Mouse (Mus musculus): ENCODE measurements at regions not wholly inside any gene's neighbourhood (a gene's known extent, or its start where the extent isn't known, plus 50 kb on each side); places are given as distances from the start of the nearest gene placed in this dataset.
A peak's percentile ranks its signal among the peaks of the same experiment; 100 is the strongest.

- H3K27me3 ChIP-seq, result no peaks in the 10 kb centered on the region
- H3K4me2 ChIP-seq (replicated peaks), result no peak overlapping the region
- WGBS, result 46% methylated on average over 7 of the region's 7 CpGs
- H3K27ac ChIP-seq (replicated peaks), result no peak overlapping the region
- no peak for ATAC-seq (ENCODE audit: insufficient number of reproducible peaks, low FRiP score, low TSS enrichment, low read depth)
- H3K36me3 ChIP-seq, result no peaks in the 10 kb centered on the region
- H3K4me1 ChIP-seq, result 0 out of 2 replicates have a peak, but pooled peaks cover 6% of the 10 kb centered on the region
- no peak overlapping the region for H3K4me3 ChIP-seq (replicated peaks)
- no peaks in the 10 kb centered on the region for H3K9me3 ChIP-seq (replicated peaks)
- H3K9ac ChIP-seq, result no peak overlapping the region
Measured at GRCm38 (mm10) chr3:129386522-129386921, 54.0 kb upstream of the Enpep start.

GRCm38 (mm10) chr3:129390506-129390905 lies 58.0 kb upstream of the Enpep start:
- no peaks in the 10 kb centered on the region for H3K36me3 ChIP-seq
- 96% methylated on average over 11 of the region's 11 CpGs for WGBS

DNA sequence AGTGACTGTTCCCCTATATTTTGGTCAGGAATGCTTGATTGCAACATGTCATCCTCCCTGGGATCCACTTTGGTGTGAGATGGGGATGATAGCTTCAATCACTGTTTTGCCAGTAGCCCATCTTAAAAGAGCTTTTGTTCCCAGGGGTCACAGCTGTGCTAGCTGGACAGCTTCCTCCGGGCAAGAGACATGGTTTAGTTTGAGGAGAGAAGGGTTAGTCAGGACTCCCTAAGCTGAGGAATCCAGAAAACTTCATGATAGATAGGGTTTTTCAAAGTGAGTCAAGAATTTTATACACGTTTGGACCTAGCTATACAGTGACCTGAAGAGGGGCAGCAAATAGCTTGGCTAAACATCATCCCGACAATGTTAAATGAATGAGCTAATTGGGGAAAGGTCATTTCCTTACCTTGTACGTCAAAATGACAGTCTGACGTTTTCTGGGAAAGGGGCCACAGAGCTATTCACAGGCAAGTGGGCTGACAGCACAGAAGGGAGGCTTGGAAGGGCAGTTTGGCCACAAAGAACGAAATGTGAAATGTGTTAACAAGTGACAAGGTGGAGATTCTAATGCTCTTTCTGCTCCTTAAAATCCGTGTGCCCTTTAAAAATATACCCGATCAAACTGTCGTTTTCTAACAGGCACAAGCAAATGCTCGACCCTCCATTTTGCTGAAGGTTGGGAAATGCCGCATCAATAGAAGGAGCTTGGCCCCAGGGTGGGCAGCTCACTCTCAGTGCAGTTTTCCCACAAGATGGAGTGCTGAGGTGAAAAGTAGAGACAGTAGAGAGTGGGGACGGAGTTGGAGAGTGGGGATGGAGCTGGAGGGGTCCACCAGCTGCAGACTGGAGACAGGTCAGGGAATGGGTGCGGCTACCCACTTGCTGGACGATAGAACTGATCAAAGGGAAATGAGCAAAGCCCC lies 59.6 kb upstream of the Enpep start:
- H3K4me3 ChIP-seq (replicated peaks), result no peak overlapping the region
- no peaks in the 10 kb centered on the region for H3K27me3 ChIP-seq
- H3K36me3 ChIP-seq, result no peaks in the 10 kb centered on the region
- 59% methylated on average over 14 of the region's 14 CpGs for WGBS
- H3K4me1 ChIP-seq, result 0 out of 2 replicates have a peak, but pooled peaks cover 6% of the 10 kb centered on the region
- ATAC-seq (ENCODE audit: insufficient number of reproducible peaks, low FRiP score, low TSS enrichment, low read depth), result no peak
- H3K27ac ChIP-seq (replicated peaks), result no peak overlapping the region
- no peaks in the 10 kb centered on the region for H3K9me3 ChIP-seq (replicated peaks)
- H3K9ac ChIP-seq, result no peak overlapping the region
- H3K4me2 ChIP-seq (replicated peaks), result no peak overlapping the region

More at GRCm38 (mm10) chr3:129390506-129390905, 58.0 kb upstream of the Enpep start:
- no peaks in the 10 kb centered on the region for H3K9me3 ChIP-seq (replicated peaks)
- H3K4me3 ChIP-seq (replicated peaks), result no peak overlapping the region
- H3K4me1 ChIP-seq, result 0 out of 2 replicates have a peak, but pooled peaks cover 6% of the 10 kb centered on the region
- no peak overlapping the region for H3K9ac ChIP-seq
- H3K27ac ChIP-seq (replicated peaks), result no peak overlapping the region
- no peak for ATAC-seq (ENCODE audit: insufficient number of reproducible peaks, low FRiP score, low TSS enrichment, low read depth)
- H3K27me3 ChIP-seq, result no peaks in the 10 kb centered on the region
- no peak overlapping the region for H3K4me2 ChIP-seq (replicated peaks)

DNA sequence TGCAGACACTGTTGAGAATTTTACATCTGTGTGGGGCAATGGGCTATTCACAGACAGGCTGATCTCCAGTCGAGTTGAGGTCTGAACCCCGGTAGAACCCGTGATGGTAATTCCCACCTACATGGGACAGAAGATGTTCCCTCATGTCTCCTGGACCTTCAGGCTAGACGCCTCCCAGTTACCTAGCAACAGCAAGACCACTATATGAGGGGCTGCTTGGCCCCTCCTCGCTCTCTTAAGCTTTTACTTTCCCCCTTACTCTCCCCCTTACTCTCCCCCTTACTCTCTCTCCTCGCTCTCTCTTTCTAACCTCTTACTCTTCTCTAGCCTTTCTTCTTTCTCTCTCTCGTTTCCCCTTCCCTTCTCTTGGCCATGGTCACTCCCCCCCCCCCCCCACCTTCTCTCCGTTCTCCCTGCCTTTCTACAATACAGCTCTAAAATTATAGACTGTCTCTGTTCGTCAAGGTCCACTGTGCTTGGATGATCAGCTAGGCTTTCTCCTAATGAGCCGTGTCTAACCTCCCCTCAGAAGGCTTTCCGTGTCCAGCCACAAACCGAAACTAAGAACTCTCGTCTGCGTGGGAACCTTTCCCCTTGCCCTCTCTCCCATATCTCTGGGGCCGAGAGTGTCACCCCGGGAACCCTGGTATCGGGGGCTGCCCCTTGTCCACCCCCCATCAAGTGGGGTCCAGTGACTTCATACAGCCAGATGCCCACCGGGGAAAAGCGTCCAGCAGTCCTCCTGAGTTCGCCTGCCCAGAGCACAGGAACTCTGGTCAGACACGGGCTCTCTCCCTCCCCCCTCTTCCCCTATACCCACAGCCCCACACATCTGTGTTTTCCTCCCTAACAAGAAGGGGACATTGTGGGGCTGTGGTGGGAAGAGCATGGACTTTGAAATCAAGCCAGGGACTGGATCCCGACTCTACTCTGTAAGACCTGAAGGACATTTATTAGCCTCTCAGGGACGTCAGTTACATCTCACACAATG lies 60.6 kb upstream of the Enpep start:
- ATAC-seq (ENCODE audit: insufficient number of reproducible peaks, low FRiP score, low TSS enrichment, low read depth), result no peak

DNA sequence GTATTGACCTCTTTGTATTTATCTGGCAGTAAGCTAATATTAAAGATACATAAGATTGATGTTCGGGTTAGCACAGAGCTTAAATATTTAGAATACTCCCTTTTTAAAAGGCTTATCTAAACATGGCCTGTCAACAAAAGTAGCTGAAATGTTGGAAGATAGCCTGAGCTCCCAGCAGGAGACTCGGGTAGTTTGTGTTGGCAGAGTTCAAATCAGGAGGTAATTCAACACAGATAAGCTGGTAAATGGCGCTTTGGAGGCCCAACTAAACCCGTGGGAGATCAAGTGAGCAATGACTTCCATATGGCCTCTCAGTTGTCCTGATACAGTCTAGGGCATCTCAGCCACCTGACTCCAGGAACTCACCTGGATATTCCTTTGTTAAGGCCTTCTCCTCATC lies 65.0 kb upstream of the Enpep start:
- WGBS, result 42% methylated on average over 4 of the region's 4 CpGs
- H3K4me1 ChIP-seq, result no peaks in the 10 kb centered on the region
- H3K27me3 ChIP-seq, result no peaks in the 10 kb centered on the region
- H3K9ac ChIP-seq, result no peak overlapping the region
- H3K9me3 ChIP-seq (replicated peaks), result no peaks in the 10 kb centered on the region
- H3K4me3 ChIP-seq (replicated peaks), result no peak overlapping the region
- no peaks in the 10 kb centered on the region for H3K36me3 ChIP-seq
- H3K4me2 ChIP-seq (replicated peaks), result no peak overlapping the region
- H3K27ac ChIP-seq (replicated peaks), result no peak overlapping the region
- no peak for ATAC-seq (ENCODE audit: insufficient number of reproducible peaks, low FRiP score, low TSS enrichment, low read depth)

More for the DNA sequence above, 60.6 kb upstream of the Enpep start:
- Histone ChIP-seq H3K4me1 (0 out of 2 replicates have a peak, but pooled peaks cover 6% of the 10 kb centered on the region), H3K4me2 (replicated peaks) (0 out of 2 replicates have a peak overlapping the region, but pooled peaks have one; percentile 13), H3K27ac (replicated peaks) (no peak overlapping the region), H3K9me3 (replicated peaks) (no peaks in the 10 kb centered on the region), H3K4me3 (replicated peaks) (peak overlapping the region; percentile 21), H3K27me3 (no peaks in the 10 kb centered on the region), H3K9ac (no peak overlapping the region), H3K36me3 (no peaks in the 10 kb centered on the region)
- WGBS, result 78% methylated on average over 23 of the region's 23 CpGs

GRCm38 (mm10) chr3:129400092-129400924 lies 67.8 kb upstream of the Enpep start:
- Histone ChIP-seq H3K4me1 (no peaks in the 10 kb centered on the region), H3K4me2 (replicated peaks) (no peak overlapping the region), H3K27ac (replicated peaks) (no peak overlapping the region), H3K9ac (no peak overlapping the region), H3K4me3 (replicated peaks) (no peak overlapping the region), H3K27me3 (no peaks in the 10 kb centered on the region), H3K36me3 (no peaks in the 10 kb centered on the region), H3K9me3 (replicated peaks) (no peaks in the 10 kb centered on the region)
- no peak for ATAC-seq (ENCODE audit: insufficient number of reproducible peaks, low FRiP score, low TSS enrichment, low read depth)
- 69% methylated on average over 12 of the region's 12 CpGs for WGBS

DNA sequence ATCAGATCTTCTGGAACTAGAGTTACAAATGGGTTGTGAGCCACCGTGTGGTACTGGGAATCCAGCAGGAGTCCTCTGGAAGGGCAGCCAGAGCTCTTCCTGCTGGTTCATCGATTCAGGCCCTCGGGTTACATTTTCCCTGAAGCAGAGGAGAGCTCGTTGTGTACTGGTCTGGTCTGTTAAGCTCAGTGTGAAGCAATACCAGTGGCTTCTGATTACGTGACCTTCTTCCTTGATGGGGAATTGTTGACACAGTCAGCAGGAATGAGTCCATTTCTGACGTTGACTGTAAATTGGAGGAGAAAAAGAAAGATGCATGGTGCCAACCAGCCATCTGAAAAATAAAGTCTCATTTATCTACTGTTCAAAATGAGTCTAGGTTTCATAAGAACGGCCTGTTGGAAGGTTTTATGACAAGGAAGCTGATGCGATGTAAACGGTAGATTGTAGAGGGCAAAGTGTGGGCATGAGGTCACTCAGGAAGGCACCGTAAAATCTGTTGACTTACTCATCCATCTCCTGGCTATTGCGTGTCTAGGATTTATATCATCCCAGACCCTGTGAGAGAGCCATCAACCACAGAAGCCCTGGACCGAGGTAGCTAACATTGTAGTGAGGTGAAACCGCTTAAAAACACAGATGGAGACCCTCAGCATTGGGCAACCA lies 79.0 kb upstream of the Enpep start:
- no peaks in the 10 kb centered on the region for H3K36me3 ChIP-seq
- H3K9me3 ChIP-seq (replicated peaks), result no peaks in the 10 kb centered on the region
- 77% methylated on average over 13 of the region's 13 CpGs for WGBS
- H3K9ac ChIP-seq, result no peak overlapping the region
- no peak overlapping the region for H3K4me2 ChIP-seq (replicated peaks)
- H3K27me3 ChIP-seq, result no peaks in the 10 kb centered on the region
- peaks cover 5% of the 10 kb centered on the region; the same call in 1 of the 2 replicates for H3K4me1 ChIP-seq
- no peak overlapping the region for H3K4me3 ChIP-seq (replicated peaks)
- no peak overlapping the region for H3K27ac ChIP-seq (replicated peaks)
- no peak for ATAC-seq (ENCODE audit: insufficient number of reproducible peaks, low FRiP score, low TSS enrichment, low read depth)

- H3K27ac ChIP-seq (replicated peaks), result peak overlapping the region; percentile 45; the same call in 1 of the 2 replicates
Measured at GRCm38 (mm10) chr3:129412126-129412960, 79.8 kb upstream of the Enpep start.

GRCm38 (mm10) chr3:129412961-129413246 lies 80.4 kb upstream of the Enpep start:
- Histone ChIP-seq H3K27ac (replicated peaks) (peak overlapping the region; percentile 45; the same call in 1 of the 2 replicates), H3K4me3 (replicated peaks) (no peak overlapping the region), H3K9ac (no peak overlapping the region), H3K4me2 (replicated peaks) (no peak overlapping the region), H3K27me3 (no peaks in the 10 kb centered on the region), H3K4me1 (peaks cover 5% of the 10 kb centered on the region; the same call in 1 of the 2 replicates), H3K9me3 (replicated peaks) (no peaks in the 10 kb centered on the region), H3K36me3 (no peaks in the 10 kb centered on the region)
- no peak for ATAC-seq (ENCODE audit: insufficient number of reproducible peaks, low FRiP score, low TSS enrichment, low read depth)
- WGBS, result 34% methylated on average over 8 of the region's 8 CpGs

More at GRCm38 (mm10) chr3:129412126-129412960, 79.8 kb upstream of the Enpep start:
- H3K4me2 ChIP-seq (replicated peaks), result no peak overlapping the region; the same call in 1 of the 2 replicates
- H3K36me3 ChIP-seq, result no peaks in the 10 kb centered on the region
- ATAC-seq (ENCODE audit: insufficient number of reproducible peaks, low FRiP score, low TSS enrichment, low read depth), result peak; percentile 54; the same call in 1 of the 2 replicates
- 24% methylated on average over 11 of the region's 11 CpGs for WGBS
- H3K9ac ChIP-seq, result no peak overlapping the region
- peaks cover 5% of the 10 kb centered on the region; the same call in 1 of the 2 replicates for H3K4me1 ChIP-seq
- no peaks in the 10 kb centered on the region for H3K27me3 ChIP-seq
- no peaks in the 10 kb centered on the region for H3K9me3 ChIP-seq (replicated peaks)
- no peak overlapping the region for H3K4me3 ChIP-seq (replicated peaks)
